Mouse (Mus musculus): ENCODE measurements at regions not wholly inside any gene's neighbourhood (a gene's known extent, or its start where the extent isn't known, plus 50 kb on each side); places are given as distances from the start of the nearest gene placed in this dataset.

DNA sequence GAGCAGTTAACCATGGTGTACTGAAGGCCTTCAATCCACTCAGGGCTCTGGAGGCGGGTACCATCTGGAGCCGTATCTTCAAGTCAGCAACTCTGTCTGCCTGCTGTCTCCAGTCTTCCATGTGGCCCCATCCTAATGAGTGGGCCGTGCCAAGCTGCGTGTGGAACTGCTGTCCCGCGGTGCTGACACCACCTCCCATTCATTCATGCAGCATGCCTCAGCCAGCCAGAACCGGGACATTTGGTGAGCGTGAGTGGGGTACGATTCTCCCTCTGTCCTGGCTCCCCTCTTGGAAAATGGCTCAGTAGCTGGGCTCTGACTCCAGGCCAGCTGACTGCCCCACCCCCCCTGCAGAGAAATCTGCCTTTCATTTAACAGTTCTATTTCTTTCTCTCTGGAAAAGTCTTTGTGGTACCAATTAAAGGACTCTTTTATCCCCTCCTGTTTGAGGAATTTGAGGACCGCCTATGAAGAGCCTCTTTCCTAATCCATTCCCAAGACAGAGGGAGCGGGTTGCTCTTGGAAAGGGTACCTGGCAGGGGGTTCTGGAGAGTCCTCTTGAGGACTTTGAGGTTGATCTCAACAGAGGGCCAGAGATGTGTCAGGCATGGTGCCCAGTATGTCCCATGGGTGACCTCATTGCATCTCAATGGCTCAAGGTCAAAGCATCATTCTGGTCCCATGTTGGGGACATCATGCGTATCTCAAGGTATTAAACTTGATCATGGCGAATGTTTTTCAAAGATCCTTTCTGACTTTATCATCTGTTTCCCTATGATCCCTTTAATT is 55.5 kb upstream of the Brd7 start:
- DNase-seq (ENCODE audit: inconsistent ontology term), result peak; percentile 86

- DNase-seq (ENCODE audit: inconsistent ontology term), result no peak
Measured at GRCm38 (mm10) chr8:88423264-88423663, 61.3 kb upstream of the Brd7 start.

DNA sequence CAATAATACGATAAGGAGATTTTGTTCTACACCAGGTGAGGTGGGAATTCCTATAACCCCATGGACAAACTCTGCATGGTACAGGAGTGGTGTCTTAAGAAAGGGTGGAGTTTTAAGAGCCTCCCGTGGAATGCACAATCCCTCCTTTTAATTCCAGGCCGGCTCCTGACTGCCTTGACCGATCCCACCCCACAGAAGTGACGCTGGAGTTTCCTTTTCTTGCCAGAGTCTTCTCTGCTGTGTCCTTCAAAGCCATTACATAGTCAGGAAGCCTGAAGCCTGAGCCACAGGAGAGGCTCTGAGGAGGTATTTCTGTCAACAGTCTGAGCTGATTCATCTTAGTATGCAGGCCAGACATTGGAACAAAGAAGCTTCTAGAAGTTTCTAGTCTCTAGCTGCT is 66.6 kb upstream of the Brd7 start:
- no peak for DNase-seq (ENCODE audit: inconsistent ontology term)

- DNase-seq (ENCODE audit: inconsistent ontology term), result no peak
Measured at GRCm38 (mm10) chr8:88431389-88431788, 69.4 kb upstream of the Brd7 start.

DNA sequence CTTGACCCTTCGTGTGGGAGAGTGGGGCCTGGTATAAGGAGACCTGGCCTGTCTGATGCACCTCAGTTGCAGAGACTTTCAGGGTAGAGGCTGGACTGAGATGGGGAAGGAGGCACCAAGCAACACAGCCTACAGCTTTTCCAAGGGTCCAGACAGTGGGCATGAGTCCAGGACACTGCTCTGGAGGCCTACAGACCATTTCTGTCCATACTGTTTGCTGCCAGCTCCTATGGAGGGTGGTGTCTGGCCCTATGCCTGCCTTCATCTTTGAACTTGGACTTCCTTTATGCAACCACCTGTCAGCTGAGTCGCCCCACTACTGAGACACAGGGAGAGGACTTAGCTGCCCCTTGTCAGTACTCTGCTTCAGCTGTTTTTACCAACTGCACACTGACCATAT is 73.7 kb upstream of the Brd7 start:
- no peak for DNase-seq (ENCODE audit: inconsistent ontology term)

GRCm38 (mm10) chr8:88440219-88440618 is 78.2 kb upstream of the Brd7 start:
- DNase-seq (ENCODE audit: inconsistent ontology term), result no peak

DNA sequence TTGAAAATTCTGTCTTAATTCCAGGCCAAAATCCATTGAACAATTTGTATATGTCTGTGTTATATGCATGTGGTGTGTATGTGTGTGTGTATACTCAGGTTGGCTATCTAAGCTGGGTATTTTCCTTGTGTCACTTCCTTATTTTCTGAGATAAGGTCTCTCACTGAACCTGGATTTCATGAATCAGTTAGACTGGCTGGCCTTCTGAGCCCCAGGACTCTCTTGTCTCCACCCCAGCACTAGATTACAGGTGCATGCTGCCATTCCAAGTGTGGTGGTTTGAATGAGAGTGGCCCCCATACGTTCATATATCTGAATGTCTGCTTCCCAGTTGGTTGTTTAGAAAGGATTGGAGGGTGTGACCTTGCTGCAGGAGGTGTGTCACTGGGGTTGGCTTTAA is 77.8 kb upstream of the Nkd1 start:
- DNase-seq (ENCODE audit: inconsistent ontology term), result no peak

DNA sequence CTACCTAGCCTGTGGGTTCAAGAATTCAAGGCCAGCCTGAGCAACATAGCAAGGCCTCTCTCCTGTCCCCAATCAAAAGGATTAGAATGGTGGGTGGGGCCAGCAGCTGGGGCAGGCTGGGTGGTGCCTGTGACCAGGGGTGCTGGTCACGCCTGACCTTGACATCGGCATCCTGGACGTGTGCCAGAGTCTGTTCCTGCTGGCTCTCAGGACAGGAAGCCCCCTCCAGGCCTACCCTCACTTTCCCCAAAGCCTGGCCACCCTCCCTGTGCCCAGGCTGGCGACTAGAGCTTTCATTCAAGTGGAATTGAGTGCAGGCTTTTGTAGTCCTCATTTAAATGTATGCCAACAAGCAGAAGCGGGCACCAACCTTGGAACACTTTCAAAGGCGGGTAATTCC is 73.7 kb upstream of the Nkd1 start:
- peak; percentile 12 for DNase-seq (ENCODE audit: inconsistent ontology term)

DNA sequence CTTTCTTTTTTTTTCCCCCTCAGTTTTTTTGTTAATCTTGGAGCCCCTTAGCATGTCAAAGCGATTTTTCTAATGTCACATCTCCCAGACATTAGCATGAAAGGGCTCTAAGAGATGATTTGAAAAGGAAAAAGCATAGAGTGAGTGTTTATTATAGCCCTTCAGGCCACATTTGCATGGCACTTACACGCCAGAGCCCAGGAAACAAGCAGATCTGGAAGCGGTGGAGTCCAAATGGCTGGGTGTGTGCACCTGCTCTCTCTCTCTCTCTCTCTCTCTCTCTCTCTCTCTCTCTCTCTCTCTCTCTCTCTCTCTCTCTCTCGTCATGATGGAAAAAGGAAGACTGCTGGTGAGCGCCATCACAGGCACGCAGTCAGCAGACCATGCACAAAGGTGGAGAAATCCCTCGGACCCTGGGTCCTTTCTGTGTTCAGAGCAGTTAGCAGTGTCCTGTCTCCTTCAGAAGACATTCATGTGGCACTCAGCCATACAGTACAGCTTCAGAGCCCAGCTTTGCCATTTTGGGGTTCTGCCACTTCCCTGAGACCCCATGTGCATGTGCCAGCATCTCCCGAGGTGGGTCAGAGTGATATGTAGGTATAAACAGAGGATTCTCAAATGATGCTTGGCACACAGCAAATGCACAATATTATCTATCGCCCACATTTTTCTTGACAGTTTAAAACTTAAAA is 73.2 kb upstream of the Nkd1 start:
- DNase-seq (ENCODE audit: inconsistent ontology term), result peak; percentile 29

- no peak for DNase-seq (ENCODE audit: inconsistent ontology term)
Measured at GRCm38 (mm10) chr8:88449001-88449400, 72.2 kb upstream of the Nkd1 start.

DNA sequence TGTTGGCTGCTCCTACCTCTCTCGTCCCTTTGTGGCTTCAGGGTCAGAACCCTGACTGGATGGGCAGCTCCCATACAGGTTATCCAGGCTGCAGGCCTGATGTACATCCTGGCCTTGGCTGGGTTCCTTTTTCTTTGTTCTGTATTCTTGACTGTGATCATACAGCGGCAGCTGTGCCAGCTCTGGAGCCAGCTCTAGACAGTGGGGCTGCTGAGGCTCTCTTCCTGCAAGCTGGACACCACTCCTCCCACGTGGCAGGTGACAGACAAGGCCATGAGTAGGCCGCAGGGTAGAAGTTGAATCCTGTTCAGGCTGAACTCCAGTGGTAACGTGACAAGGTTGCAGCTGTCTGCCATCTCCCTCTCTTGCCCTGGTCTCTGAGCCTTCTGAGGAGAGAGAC is 71.6 kb upstream of the Nkd1 start:
- no peak for DNase-seq (ENCODE audit: inconsistent ontology term)

GRCm38 (mm10) chr8:88450864-88451657 is 70.1 kb upstream of the Nkd1 start:
- DNase-seq (ENCODE audit: inconsistent ontology term), result no peak

GRCm38 (mm10) chr8:88451658-88452500 is 69.3 kb upstream of the Nkd1 start:
- DNase-seq (ENCODE audit: inconsistent ontology term), result no peak

DNA sequence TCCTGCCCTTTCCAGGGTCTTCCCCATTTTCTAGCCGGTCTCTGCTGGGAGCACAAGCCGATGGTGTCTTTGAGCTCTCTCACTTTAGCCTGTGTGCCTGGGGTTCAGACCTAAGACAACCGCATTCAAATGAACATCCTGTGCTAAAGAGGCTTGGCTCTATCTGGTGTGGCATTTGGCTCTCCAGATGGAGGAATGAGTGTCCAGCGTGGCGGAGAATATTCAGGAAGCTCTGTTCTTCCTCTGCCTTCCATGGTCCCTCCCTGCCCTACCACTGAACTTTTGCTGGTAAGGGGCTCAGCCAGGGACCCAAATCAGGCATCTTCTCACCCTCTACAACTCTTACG is 68.7 kb upstream of the Nkd1 start:
- DNase-seq (ENCODE audit: inconsistent ontology term), result no peak

- DNase-seq (ENCODE audit: inconsistent ontology term), result peak; percentile 85
Measured at GRCm38 (mm10) chr8:88454048-88454696, 67.0 kb upstream of the Nkd1 start.

DNA sequence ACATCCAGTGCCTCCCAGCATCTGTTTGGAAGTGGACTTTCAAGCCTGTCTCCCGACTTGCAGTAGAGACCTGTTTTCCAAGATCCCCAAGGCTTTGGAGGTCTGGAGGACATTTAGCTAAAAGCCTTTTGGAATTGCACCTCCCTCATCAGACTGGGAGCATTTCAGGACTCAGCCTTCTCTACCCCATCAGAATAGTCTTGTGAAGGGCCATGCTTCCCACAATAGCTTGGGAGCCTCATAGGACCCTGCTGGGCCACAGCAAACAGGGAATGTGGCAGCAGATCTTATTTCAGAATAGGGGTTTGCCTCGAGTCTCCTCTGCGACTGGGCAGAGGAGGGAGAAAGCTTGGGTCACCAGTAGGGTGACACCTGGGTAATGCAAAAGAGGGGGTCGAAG is 66.2 kb upstream of the Nkd1 start:
- DNase-seq (ENCODE audit: inconsistent ontology term), result peak; percentile 13

DNA sequence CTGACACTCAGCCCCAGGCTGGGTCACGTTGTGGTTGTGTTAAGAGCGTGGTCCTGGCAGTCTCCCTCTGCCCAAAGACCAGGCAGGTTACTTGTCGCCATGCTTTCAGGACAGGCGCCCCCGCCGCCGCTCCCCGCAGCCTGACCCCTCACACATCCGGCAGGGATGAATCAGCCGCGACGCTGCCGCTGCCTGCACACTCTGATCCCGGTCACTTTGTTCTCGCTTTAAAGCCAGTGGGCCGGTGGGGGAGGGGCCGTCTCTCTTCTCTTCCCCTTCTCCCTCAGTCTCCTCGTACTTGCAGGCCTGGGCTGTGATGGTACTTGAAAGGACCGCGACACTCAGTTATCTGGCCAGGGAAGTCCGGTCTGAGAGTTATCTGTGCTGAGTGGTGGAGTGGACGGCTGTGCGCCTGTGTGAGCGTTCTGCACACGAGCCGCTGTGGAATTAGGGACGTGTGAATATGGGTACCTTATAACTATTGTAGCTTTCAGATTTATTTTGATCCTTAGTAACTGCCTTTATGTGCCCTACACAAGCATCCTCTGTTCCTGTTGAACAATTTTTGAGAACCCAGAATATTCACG is 65.6 kb upstream of the Nkd1 start:
- peak; percentile 71 for DNase-seq (ENCODE audit: inconsistent ontology term)

DNA sequence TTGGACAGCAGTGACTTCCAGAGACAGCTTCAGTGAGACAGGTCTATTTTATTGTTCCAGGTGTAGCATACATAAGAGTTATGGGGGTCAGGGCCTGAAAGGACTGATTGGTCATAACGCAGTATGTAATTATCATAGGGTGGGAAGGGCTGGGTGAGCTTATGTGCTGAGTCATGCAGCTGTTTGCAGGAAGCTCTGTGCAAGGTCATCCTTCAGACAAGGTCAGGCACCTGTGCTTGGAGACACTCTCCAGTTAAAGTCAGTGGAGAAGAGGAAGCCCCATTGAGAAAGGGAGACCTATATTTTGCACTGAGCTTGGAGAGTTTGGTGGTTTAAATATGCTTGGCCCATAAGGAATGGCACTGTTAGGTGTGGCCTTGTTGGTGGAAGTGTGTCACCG is 62.0 kb upstream of the Nkd1 start:
- DNase-seq (ENCODE audit: inconsistent ontology term), result no peak

GRCm38 (mm10) chr8:88467756-88468155 is 53.4 kb upstream of the Nkd1 start:
- no peak for DNase-seq (ENCODE audit: inconsistent ontology term)

DNA sequence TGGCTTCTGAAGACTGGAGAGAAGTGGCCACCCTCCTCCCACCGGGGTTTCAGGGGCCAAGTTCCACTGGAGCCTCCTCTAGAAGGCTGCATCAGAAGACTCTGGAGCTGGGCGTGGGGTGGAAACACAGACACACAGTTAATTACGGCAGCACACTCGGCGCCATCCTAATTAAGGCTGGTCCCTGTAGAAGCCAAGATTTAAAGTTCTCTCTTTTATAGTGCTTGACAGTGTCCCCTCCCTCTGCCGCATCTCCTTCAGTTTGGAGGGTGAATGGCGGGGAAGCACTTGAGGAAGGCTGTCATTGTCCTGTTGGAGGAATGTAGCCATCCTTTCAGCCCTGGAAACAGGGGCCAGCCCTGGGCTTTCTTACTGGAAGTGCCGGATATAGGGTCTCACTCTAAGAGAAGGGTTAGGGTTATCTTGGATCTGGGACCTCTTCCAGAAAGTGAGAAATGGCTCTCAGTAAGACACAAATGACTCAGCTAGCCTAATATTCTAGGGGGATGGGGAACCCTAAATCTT is 50.2 kb upstream of the Nkd1 start:
- peak; percentile 51 for DNase-seq (ENCODE audit: inconsistent ontology term)
